Mouse (Mus musculus) sigmoid colon, adult 10 weeks (tissue): Measurements from ENCODE around the gene Smg6. TPM values are rescaled to one million over a fixed set of nuclear protein-coding genes. Genes with fewer than 3 reads are reported as not detected.

ENCODE experiments used
- polyA plus RNA-seq: library from polyadenylated mRNA; stranded (reverse); fragments of 350-450 nt; fragmentation: Illumina TruSeq; extraction: RNeasy Lipid Tissue Mini Kit (QIAGEN cat#74804); gene quantifications from one replicate; pipeline ENCODE4 v1.2.3, GENCODE M21; 2014; ENCODE audit warnings: low read depth, low replicate concordance

The Smg6 gene
- polyA plus RNA-seq = 16.3 TPM

DNA sequence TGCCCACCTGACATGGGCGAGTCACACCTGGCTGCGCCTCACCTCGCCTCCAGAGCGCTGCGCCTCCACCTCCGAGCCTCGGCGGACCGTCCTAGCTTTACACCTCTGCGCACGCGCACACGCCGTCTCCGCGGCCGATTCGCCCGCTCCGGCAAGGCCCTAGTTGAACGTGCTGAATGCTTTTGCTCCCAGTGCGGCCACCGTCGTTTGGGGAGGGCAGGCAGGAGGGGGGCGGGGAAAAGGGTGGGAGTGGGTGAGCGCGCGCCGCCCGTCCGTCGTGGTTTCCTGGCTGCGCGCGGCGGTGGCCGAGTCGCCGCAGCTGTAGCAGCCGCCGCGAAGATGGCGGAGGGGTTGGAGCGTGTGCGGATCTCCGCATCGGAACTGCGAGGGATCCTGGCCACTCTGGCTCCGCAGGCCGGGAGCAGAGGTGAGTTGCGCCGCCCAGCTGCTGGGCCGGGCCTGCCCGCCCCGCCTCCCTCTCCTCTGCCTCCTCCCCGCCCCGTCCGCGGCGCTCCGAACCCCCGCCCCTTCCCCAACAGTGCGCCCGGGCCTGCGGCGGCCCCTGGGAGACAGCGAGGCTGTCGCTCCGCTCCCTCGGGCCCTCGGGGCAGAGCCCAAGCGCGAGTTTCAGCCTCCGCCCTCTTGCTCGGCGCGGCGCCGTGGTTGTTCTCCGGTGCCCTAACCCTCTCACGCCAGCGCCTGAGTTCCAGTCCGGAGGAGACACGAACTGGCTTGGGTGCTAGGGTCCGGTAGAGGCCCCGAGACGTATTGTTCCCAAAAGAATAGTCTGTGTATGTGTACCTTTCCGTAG, at the start of gene Smg6, which contains the start of gene Srr:
TSS of gene Smg6 (plus strand) at position 247 of the 811 bp plus-strand sequence.
TSS of gene Srr (minus strand) at position 372 of the 811 bp plus-strand sequence.

DNA sequence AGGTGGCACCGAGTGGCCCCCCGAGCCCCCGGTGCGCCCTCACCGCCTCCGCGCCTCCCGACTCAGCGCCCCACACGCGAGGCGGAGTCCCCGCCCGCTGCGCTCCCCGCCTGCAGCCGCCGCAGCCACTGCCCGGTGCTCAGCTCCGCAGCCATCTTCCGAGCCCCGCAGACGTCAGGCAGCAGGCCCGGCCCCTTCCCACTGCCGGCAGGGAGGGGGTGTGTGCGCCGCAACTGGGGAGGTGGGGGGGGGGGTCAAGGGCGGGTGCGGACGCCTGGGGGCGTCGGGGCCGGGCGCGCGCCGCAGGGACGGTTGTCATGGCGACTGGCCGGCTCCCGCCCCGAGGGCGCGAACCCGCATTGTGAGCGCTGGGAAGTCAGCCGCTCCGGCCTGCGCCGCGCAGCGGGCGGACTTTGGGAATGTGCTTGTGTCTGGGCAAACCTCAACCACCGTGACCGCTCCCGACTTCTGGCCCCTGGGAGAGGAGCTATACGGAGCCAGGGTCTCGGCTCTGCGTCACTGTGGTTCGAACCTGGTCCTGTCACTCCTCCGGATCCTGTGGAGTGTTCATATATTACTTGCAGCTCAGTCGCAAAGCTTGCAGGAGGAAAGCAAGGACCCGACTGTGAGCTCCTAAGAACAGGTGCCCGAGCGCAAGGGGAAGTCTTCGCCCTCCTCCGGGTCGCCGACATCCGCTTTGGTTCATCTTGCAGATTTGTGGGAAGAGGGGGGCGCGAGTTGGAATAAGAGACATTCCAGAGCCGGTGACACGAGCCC, 28.5 kb upstream of the Smg6 start, which contains the start of gene Sgsm2:
TSS of gene Sgsm2 (minus strand) at position 160 of the 777 bp plus-strand sequence.

DNA sequence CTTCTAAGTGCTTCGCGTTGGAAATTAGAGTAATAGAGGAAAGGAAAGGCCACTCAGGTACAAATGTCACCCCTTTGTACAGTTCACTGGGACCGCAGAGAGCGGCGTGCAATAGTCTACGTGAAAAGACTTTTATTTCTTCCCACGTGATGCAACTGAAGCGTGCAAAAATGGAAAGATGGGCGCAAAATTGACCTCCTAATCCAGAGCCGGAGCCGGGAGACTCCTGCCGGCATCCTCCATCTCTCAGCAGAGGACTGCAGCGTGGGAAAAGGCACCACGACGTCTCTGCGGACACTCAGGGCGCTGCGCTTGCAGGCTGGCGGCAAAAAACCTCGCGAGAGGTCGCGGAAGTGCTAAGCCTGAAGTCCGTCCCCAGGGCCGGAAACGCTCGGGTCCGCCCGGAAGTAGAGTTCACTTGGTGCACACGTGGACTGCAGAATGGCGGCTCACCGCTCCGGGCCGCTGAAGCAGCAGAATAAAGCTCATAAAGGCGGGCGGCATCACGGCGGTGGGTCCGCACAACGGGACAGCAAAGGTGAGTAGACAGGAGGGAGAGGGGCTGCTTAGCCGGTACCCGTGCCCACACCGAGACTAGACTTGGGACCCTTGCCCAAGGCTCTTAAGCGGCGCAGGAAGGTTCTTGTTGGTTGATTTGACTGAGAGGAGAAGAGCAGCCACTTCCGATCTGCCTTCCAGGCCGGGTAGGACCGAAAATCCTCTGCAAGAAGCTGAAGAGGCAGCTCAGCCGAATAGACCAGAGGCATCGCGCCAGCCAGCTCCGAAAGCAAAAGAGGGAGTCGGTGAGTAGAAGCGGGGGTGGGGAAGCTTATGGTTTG, 27.7 kb upstream of the Smg6 start, which contains the start of gene Tsr1:
TSS of gene Tsr1 (plus strand) at position 394 of the 839 bp plus-strand sequence.

DNA sequence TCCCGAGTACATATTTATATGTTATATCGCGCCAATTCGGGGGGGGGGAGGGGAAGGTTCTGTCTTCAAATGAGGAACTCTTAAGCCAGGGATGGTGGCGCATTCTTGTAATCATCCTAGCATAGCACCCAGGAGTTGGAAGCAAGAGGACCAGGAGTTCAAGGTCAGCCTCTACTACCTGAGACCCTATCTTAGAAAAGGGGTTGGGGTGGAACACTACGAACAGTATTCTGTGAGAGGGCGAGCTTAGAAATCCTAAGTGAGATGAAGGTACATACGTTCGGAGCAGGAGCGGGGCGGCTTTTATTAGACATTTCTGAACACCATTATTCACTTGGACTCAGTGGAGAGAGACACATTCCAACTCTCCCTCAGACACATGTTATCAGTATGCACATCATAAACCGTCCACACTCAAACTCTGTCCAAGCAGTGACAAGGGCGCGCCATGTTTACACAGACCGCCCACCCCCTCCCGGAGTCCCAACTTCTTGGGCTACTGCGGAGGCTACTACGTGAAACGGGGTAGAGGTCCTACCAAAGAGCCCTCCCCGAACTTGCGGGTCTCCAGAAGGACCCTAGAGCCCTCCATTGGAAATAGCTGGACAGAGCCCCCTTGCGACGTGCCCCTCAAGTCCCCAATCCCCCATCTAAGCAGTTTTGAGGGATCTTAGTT, 243.9 kb downstream of the Smg6 start, which contains the start of gene Hic1:
TSS of gene Hic1 (minus strand) at position 115 of the 676 bp plus-strand sequence.

DNA sequence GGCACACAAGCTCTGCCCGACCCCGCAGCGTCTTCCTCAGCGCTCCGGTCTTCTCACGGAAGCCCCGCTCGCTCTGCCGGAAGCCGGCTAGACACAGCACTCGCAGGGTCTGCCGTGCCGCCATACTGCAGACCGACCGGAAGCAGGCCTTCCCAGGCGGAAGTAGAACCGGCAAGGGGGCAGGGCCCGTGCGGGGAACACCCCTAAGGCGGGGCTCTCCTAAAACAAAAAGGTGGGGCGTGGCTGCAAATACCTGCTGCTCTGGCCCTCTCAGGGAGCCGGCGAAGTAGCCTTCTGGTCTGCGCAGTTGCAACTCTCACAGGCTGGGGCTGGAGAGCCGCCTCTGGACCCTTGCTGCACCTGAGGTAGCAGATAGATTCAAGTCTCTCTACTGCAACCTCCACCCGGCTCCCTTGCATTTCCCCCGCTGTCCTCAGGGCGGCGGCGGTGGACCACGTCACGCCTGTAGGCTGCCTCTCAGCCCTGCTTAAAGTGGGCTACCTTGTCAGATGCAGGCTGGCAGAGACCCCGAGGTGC, 253.1 kb downstream of the Smg6 start, which contains the start of gene Ovca2:
TSS of gene Ovca2 (minus strand) at position 164 of the 537 bp plus-strand sequence.

DNA sequence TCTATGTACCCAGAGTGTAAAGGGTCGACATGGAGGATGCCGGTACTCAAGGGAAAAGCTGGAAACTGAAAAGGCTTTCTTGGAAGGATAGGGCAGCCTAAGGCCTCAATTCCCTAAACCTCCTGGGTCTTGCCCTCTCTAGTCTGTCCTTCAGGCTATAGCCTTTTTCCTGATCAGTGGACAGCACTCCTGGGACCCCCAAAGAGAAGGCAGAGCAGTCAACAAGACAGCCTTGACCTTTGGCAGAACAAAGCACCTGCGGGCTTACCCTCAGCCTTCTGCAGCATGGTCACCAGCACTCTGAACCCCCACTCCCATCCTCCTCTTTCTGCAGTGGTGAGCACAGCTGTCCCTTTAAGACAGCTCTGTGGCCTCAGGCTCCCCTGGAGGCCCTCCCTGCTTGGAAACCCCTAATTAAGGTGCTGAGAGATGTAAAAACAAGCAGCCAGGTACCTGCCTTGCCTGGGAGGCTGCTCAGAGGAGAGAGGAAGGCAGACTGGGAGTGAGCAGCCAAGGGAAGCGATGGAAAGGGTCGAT, 265.4 kb downstream of the Smg6 start, which contains the start of gene Dph1:
TSS of gene Dph1 (minus strand) at position 337 of the 537 bp plus-strand sequence.

DNA sequence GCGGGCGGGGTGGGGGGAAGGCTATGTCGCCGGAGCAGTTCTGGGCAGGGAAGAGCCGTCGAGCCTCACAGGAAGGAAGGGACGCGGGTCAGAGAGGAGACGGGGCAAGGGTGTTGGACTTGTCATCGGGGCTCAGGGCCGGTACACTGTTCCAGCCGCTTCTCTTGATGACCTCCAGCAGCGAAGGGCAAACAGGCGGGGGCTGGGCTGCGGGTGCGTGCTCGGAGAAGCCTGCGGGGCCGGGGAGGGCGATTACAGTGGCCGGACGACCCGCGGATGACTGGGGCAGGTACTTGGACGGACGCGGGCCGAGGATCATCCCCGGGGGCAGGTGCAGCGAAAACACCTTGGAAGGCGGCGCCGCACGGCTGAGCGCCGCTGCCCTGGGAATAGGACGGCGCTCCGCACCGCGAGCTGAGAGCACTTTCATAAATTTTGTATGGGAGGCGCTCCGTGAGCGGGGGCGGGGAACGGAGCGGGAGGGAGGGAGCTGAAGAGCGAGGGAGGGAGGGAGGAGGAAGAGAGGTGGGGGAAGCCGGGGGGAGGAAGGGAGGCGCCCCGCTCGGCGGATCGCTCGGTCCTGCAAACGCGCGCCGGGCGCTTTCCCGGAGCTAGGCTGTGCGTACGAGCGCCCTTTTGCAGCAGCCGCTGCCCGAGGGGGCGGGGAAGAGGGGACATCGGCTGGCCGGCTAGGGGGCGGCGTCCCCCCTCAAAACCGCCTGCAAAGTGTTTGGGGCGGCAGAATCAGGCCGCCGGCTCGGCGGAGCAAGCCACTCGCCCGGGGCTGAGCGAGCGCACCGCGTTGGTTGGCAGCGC, 267.8 kb downstream of the Smg6 start, which contains the start of gene Rtn4rl1:
TSS of gene Rtn4rl1 (plus strand) at position 528 of the 816 bp plus-strand sequence.

Other genes starting within 250 kb of the Smg6 start
- 648 TPM for gene Pafah1b1, start 201.2 kb upstream of the Smg6 start, polyA plus RNA-seq
- gene Mettl16, start 155.0 kb upstream of the Smg6 start, polyA plus RNA-seq = 19.0 TPM
- 2.7 TPM for gene Mnt, start 94.9 kb upstream of the Smg6 start, polyA plus RNA-seq
- gene Sgsm2, start 28.8 kb upstream of the Smg6 start, polyA plus RNA-seq = 3.4 TPM
- 107 TPM for gene Tsr1, start 27.8 kb upstream of the Smg6 start, polyA plus RNA-seq
- gene Srr, start 125 bp downstream of the Smg6 start, polyA plus RNA-seq = 50.2 TPM
- gene Hic1, start 243.7 kb downstream of the Smg6 start, polyA plus RNA-seq = 0.28 TPM